Mouse (Mus musculus): ENCODE data around the gene Nrxn2.

Gene Nrxn2

DNA sequence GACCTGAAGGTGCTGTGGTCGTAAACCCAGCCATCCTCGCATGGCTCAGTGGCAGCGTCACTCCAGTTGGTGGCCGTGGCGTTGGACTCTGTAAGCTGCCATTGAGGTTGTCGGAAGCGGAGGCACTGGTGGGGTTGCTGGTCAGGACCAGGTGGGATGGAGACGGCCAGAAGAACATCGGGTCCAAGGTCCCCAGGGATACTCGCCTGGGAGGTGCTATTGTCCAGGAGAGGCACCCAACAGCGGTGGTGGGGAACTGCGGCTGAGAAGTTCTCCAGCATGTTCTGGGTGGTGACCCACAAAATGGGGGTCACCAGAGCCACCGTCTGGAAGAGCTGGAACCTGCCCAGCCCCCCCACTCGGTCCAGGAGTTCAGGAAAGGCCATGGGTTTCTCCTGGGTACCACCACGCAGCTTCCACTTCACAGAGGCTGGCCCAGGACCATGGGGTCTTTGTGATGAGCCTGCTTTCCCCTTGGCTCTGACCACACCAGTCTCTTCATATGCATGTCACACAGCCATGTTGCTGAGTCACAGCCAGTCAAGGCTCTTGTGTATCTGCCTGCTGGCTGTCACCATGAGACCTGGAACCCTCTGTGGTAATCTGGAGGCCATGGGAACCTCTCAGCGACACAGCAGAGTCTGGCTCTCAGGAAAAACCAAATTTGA lies 124.0 kb downstream of the Nrxn2 start, which contains the start of gene Slc22a12:
TSS of gene Slc22a12 (minus strand) at position 666 of the 668 bp plus-strand sequence.
- no peak for DNase-seq (ENCODE audit: low read depth)

DNA sequence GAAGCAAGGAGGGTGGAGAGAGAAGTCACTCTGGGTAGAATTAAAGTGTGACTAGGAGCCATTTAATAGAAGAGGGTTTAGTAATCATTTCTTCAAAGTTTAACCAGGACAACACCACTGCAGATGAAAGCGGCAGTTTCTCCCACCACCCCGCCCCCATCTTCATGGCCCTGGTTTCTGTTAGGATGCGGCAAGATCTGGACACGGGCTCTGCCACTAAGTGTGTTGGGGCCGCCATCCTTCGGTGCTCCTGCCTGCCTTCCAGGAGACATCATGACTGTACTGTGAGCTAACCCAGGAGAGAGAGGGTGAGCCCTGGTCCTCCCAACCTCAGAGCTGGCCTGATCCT lies 124.5 kb downstream of the Nrxn2 start:
- no peak for DNase-seq (ENCODE audit: low read depth)

DNA sequence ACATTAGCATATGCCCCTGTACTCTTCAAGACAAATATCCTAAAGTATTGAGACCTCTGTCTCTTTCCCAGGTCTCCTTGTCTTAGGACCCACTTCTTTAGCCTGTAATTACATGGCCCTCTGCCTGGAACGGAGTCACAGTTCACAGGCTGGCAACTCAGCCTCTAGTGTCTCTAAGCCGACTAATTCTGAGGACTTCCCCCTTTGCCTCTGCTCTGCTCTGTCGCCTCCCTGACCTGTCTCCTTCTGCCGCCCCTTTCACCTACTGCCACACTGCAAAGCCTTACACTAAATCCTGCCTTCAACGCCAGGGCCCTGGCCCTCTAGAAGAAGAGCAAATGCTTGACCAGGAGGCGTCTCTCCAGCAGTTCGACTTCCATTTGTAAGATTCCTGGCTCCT lies 125.0 kb downstream of the Nrxn2 start:
- DNase-seq (ENCODE audit: low read depth), result no peak

DNA sequence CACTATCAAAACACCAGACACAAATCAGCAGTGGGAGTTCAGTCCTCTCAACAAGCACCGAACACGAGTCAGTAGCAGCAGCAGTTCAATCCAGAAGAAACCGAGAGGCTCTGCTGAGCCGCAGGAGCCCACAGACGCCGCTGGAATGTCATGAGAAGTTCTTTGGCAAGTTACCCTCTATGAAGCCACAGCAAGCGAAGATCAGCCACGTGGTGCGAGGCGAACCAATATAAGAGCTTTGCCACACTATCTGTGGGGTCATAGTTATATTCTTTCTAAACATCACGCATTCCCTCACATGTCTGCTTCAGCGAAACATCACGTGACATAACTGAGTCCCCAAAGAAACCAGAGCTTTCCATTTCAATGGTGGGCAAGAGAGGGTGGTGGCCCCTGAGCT lies 126.2 kb downstream of the Nrxn2 start:
- no peak for DNase-seq (ENCODE audit: low read depth)

DNA sequence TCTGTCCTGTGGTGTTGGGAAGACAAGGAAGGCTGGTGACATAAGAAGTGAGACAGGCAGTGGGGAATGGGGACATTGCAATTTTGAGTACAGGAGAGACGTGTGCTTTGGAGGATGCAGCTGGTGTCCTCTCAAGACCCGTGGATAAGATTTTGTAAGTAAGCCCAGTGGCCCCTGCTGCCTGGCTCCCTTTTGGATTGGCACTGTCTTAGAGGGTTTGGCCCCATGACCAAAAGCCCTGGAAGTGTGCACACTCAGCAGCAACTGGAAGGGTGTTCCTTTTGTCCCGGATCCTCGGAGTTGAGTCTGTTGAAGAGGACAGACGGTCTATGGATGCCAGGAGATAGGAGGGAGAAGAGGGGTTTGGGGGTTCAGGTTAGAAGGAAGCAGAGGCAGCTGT lies 127.0 kb downstream of the Nrxn2 start:
- DNase-seq (ENCODE audit: low read depth), result no peak

- DNase-seq (ENCODE audit: low read depth), result no peak
Observed at GRCm38 (mm10) chr19:6546096-6546495, 127.6 kb downstream of the Nrxn2 start.

DNA sequence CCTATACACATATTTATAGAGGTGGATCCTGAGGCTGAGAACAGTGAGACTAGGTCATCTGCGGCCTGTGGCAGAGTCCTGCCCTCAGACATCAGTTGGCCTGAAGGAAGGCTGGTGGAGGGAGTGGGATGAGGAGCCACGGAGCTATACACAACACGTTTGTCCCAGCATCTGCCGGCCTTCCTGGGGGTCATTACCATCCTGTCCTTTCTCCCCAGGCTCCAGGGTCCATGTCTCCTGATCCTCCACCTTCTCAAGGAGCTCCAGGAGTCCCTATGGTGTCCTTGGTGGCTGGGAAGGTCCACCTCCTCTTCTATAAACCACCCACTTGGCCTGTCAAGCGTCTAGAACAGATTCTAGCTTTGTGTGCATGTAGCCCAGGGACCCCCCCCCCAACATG lies 129.3 kb downstream of the Nrxn2 start:
- DNase-seq (ENCODE audit: low read depth), result no peak

- no peak for DNase-seq (ENCODE audit: low read depth)
Observed at GRCm38 (mm10) chr19:6548431-6549410, 130.2 kb downstream of the Nrxn2 start.

GRCm38 (mm10) chr19:6549566-6549965 lies 131.0 kb downstream of the Nrxn2 start:
- DNase-seq (ENCODE audit: low read depth), result no peak

- DNase-seq (ENCODE audit: low read depth), result no peak
Observed at GRCm38 (mm10) chr19:6551215-6551614, 132.7 kb downstream of the Nrxn2 start.

- DNase-seq (ENCODE audit: low read depth), result peak; percentile 24
Observed at GRCm38 (mm10) chr19:6552302-6553028, 133.9 kb downstream of the Nrxn2 start.

- DNase-seq (ENCODE audit: low read depth), result no peak
Observed at GRCm38 (mm10) chr19:6553174-6553573, 134.6 kb downstream of the Nrxn2 start.

GRCm38 (mm10) chr19:6553819-6554582 lies 135.5 kb downstream of the Nrxn2 start:
- DNase-seq (ENCODE audit: low read depth), result no peak

DNA sequence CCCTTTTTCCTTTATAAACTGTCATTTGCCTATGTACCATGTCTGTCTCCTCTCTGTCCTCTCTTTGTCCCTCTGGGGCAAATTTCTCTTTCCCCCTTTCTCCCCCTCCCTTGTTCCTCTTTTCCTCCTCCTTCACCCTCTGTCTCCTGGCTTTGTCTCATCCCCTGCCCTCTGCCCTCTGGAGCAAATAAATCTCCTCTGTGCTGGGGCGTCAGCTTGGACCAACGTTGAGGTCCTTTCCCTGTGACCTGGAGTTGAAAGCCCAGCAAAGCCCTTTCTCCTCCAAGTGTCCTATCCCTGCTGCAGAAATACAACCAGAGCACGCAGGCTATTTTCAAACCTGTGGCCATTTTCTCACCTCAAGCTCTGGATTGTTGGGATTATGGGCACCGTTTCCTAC lies 141.0 kb downstream of the Nrxn2 start:
- no peak for DNase-seq (ENCODE audit: low read depth)

- DNase-seq (ENCODE audit: low read depth), result no peak
Observed at GRCm38 (mm10) chr19:6560246-6560815, 141.8 kb downstream of the Nrxn2 start.

DNA sequence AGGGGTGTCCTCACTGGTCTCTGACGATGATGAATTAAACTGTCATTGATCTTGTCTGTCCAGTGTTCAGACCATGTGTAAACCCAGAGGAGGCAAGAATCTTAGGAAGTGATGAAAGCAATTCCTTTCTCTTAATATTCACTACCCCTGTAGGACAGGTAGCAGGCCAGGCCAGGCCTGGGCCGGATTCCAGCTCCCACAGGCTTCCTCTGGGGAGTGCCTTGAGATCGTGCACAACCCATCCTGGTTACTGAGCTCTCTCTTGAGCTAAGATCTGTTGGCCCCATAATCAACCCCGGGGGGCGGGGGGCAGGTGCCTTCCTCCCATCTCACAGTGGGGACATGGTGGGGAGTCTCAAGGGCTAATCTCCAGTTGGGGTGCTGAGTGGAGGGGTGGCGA lies 146.6 kb downstream of the Nrxn2 start:
- no peak for DNase-seq (ENCODE audit: low read depth)

DNA sequence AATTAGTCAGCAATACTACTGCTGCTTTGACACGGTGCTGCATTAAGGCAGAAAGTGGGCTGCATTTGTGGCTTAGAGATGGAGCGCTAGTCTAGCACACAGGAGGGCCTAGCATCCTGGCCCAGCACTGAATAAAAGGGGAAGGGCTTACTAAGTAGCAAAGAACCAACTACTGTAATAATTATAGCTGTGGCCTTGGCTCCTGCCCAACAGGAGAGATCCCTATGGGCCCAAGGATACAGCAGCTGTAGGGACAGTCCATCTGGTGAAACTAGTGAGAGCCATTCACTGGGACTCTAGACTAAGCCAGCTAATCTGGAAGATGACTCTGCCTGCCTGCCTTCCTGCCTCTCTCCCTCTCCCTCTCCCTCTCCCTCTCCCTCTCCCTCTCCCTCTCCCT lies 147.9 kb downstream of the Nrxn2 start:
- DNase-seq (ENCODE audit: low read depth), result no peak

GRCm38 (mm10) chr19:6569021-6569420 lies 150.5 kb downstream of the Nrxn2 start:
- no peak for DNase-seq (ENCODE audit: low read depth)

DNA sequence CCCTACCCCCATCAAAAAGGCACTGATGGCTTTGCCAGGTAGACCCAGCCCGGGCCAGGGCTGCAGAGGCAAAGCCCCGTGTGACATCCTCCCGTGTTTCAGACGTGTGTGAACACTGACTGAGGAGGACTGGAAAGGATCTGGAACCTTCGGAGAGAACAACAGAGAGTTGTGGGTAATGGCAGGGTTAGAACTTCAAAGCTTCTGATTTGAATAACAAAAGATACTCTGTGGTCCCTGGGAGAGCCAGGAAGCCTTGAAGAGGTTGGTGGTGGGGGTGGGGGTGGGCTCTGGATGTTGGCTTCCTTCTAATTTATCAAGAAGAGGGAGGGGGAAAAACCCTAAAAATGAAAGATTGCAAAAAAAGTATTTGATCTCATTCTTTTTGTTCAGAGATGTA lies 151.0 kb downstream of the Nrxn2 start:
- no peak for DNase-seq (ENCODE audit: low read depth)

GRCm38 (mm10) chr19:6571476-6571875 lies 152.9 kb downstream of the Nrxn2 start:
- DNase-seq (ENCODE audit: low read depth), result no peak

- DNase-seq (ENCODE audit: low read depth), result no peak
Observed at GRCm38 (mm10) chr19:6572001-6572400, 153.5 kb downstream of the Nrxn2 start.

Measured in c-Kit-positive CD71-negative TER-119-negative erythroid progenitor cells, embryonic 14.5 days (primary cell).